Mouse (Mus musculus) embryonic stem cell, embryonic (primary cell): ENCODE data around the gene Anapc16.

ENCODE experiments used
- CTCF ChIA-PET, 4 experiments: fragments of 300-600 bp in 2 of 4; fragments of 350-600 bp in 2 of 4; sonication (Branson Sonifier 250); formaldehyde crosslinking; loops; one replicate each; lab custom pipeline; 2022; ENCODE audit warnings: inconsistent platforms in 2 of 4; lab: Charles Lee
- POLR2A ChIA-PET, 4 experiments: fragments of 300-600 bp in 2 of 4; fragments of 350-600 bp in 2 of 4; sonication (Branson Sonifier 250); formaldehyde crosslinking; loops; one replicate each; lab custom pipeline; 2022; ENCODE audit warnings: antibody characterized with exemption in 4 of 4, inconsistent platforms in 1 of 4; lab: Charles Lee

Gene Anapc16

DNA sequence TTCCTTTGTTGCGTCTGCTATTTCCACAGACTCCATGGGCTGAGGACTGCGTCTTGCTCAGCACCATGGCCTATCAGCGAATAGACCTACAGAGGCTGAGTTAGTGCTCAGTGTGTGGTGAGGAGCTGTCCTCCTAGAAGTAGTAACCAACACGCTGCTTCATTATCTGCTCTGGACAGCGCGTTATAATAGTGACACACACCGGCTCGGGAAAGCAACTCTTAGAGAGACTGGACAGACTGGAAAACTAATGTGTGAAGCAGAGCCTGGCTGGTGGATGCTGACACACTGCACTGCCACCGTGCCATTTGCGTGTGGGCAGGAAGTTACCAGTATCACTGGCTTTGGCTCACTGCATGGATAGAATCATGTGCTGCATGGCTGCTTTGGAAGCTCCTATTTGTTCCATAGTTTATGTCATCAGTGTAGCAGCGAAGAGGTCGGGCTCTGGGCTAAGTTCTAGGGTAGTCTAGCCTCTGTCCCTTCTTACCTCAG lies 20.5 kb downstream of the Anapc16 start:
- POLR2A ChIA-PET, result interaction anchor here (0.9 to 2.7 kb wide), 15 partner anchors 9 to 88 kb away, joined by 3 to 16 read pairs (median 5); partner anchors contain the start of genes Anapc16 (in 3 of the 4) and Ascc1 (in 3 of the 4)
- CTCF ChIA-PET, result interaction anchor here in 2 of 4 experiments (0.6 to 1.0 kb wide), 2 partner anchors 15 to 141 kb away, joined by 3 to 4 read pairs; no protein-coding TSS in a partner anchor

GRCm38 (mm10) chr10:59981792-59982191 lies 21.1 kb downstream of the Anapc16 start:
- POLR2A ChIA-PET, result interaction anchor here (0.6 to 2.7 kb wide), 12 partner anchors 10 to 87 kb away, joined by 3 to 16 read pairs (median 4); partner anchors contain the start of genes Anapc16 (in 2 of the 4) and Ascc1 (in 2 of the 4)
- CTCF ChIA-PET, result interaction anchor here in 1 of 4 experiments (1.0 kb wide), 1 partner anchor 15 kb away, joined by 3 read pairs; no protein-coding TSS in a partner anchor

GRCm38 (mm10) chr10:59981336-59981735 lies 21.6 kb downstream of the Anapc16 start:
- POLR2A ChIA-PET, result interaction anchor here in 3 of 4 experiments (0.6 to 2.7 kb wide), 10 partner anchors 11 to 87 kb away, joined by 3 to 16 read pairs (median 4); partner anchors contain the start of genes Anapc16 (in 1 of the 3) and Ascc1 (in 1 of the 3)
- CTCF ChIA-PET, result no interaction called here

DNA sequence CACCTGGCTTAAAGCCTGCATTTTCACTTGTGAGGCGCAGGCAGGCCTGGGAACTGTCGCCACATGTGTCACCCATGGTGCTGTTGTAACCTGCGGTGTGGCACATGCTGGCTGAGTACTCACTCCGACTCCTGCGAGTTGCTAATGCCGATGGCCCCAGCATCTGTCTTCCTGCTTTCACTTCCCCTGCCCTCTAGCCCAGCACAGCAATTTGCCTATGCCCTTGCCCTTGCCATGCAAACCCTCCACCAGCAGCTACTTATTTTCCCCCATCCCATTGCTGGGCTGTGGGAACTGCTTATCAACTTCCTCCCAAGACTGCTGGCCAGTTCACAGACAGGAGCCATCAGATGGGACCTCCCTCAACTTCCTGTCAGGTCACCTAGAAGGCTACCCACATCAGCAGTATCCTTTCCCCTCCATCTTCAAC lies 22.1 kb downstream of the Anapc16 start:
- POLR2A ChIA-PET, result interaction anchor here in 2 of 4 experiments (1.3 to 2.7 kb wide), 7 partner anchors 11 to 73 kb away, joined by 3 to 16 read pairs (median 5); no protein-coding TSS in a partner anchor

GRCm38 (mm10) chr10:59978873-59979743 lies 23.8 kb downstream of the Anapc16 start:
- POLR2A ChIA-PET, result interaction anchor here in 2 of 4 experiments (0.6 to 8.8 kb wide), 4 partner anchors 21 to 272 kb away, joined by 3 to 84 read pairs (median 8); partner anchors contain the start of gene Ddit4 (in 1 of the 2)
- CTCF ChIA-PET, result interaction anchor here in 1 of 4 experiments (0.6 kb wide), 1 partner anchor 38 kb away, joined by 5 read pairs; no protein-coding TSS in a partner anchor

More for the DNA sequence above, 22.1 kb downstream of the Anapc16 start:
- CTCF ChIA-PET, result interaction anchor here in 1 of 4 experiments (0.9 to 1.0 kb wide), 2 partner anchors 11 to 14 kb away, joined by 3 read pairs; no protein-coding TSS in a partner anchor

DNA sequence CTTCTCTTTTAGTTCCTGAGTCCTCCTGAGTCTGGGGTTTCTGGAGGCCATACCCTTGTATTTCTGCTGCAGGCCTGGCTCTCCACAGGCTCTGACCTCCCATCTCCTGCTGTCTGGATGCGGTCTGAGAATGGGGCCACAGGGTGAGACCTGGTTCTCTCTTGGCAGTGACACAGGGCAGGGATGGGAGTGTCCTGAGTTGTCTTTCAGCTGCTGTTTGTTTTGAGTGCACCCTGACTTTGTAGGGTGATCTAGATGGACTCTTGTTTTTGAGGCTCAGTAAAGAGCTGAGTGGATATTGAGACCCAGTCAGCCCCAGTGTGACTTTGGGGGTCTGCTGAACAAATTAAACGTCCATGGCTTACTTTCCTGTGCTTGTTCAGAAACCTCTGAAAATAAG lies 24.5 kb downstream of the Anapc16 start:
- ChIA-PET CTCF (interaction anchor here in 3 of 4 experiments (0.8 to 1.7 kb wide), 4 partner anchors 14 to 84 kb away, joined by 3 to 9 read pairs (median 5); no protein-coding TSS in a partner anchor), POLR2A (interaction anchor here in 2 of 4 experiments (0.8 to 8.8 kb wide), 14 partner anchors 12 to 202 kb away, joined by 3 to 84 read pairs (median 6); partner anchors contain the start of genes Ddit4 (in 2 of the 2), Anapc16 (in 1 of the 2) and Ascc1 (in 1 of the 2))

DNA sequence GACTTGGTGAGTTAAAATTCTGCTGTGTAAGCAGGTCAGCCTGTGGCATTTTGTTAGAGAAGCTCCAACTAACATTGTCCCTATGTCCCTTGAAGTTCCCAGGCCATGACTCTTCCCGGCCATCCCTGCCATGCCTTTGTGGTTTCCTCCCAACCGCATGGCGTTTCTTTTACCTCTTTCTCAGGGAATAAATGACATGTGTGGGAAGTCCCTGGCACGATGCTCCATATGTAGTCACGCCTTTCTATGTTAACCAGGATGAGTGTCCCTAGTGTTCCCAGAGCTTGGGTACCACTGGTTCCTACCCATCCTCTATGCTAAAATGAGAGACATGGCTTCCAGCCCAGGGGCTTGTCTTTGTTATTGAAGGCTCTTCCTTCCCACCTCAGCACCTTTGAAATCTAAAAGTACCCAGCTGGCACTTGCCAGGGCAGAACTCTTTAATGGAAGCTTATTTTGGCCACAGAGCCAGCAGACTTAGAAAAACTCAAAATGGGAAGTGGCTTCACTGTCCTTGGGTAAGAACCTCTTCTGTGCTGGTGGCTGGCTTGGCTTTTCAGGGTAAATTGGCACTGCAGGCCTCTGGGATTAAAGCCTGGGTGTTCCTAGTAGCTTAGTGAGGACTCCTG lies 25.1 kb downstream of the Anapc16 start:
- CTCF ChIA-PET, result interaction anchor here (0.6 to 1.7 kb wide), 17 partner anchors 10 to 957 kb away, joined by 3 to 9 read pairs (median 4); no protein-coding TSS in a partner anchor
- POLR2A ChIA-PET, result interaction anchor here (0.7 to 8.8 kb wide), 28 partner anchors 8 to 202 kb away, joined by 3 to 84 read pairs (median 4); partner anchors contain the start of genes Anapc16 (in 2 of the 4), Ascc1 (in 2 of the 4) and Ddit4 (in 2 of the 4)

DNA sequence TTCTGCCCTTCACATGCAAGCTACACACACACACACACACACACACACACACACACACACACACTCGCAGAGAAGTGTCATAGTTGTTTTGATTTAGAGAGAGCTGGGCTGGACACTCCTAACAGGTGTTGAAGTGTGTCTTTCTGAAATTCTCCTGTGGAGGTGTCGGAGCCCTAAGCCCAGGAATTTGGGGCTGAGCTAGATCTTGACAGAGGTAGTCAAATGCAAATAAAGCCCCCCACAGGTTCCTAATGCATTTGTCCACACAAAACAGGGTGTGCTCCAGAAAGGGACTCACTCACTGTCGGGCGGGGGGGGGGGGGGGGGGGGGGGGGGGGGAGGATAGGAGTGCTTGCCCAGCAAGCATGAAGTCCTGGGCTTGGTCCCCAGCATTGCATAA lies 25.8 kb downstream of the Anapc16 start:
- POLR2A ChIA-PET, result interaction anchor here (0.6 to 8.8 kb wide), 34 partner anchors 9 to 1480 kb away, joined by 3 to 84 read pairs (median 4); partner anchors contain the start of genes Anapc16 (in 2 of the 4), Ascc1 (in 2 of the 4) and Ddit4 (in 2 of the 4)
- CTCF ChIA-PET, result interaction anchor here (0.6 to 1.7 kb wide), 20 partner anchors 10 to 1877 kb away, joined by 3 to 9 read pairs (median 4); partner anchors contain the start of genes Anapc16 (in 1 of the 4) and Ascc1 (in 1 of the 4)

DNA sequence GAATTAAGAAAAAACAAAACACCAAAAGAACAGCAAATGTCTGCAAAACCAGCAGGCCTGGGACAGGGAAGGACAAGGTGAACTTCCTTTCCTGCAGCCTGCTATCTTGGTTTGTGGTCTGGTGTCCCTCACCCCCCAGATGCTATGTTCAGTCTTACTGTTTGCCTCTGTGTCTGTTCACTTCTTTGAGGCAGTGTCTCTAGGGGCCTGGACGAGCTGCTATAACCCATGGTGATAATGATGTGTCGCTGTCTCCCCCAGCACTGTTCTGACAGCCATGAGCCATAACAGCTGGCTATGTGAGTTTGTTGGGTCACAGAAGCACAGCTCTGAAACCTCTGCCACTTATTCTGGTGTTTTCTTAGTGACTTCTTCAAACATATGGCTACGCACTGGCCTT lies 28.1 kb downstream of the Anapc16 start:
- ChIA-PET CTCF (interaction anchor here (0.5 to 2.5 kb wide), 12 partner anchors 10 to 270 kb away, joined by 3 to 10 read pairs (median 4); no protein-coding TSS in a partner anchor), POLR2A (interaction anchor here (0.6 to 8.8 kb wide), 34 partner anchors 9 to 1609 kb away, joined by 3 to 84 read pairs (median 5); partner anchors contain the start of genes Ddit4 (in 3 of the 4), Anapc16 (in 1 of the 4) and Ascc1 (in 1 of the 4))

- CTCF ChIA-PET, result interaction anchor here (0.5 to 2.5 kb wide), 12 partner anchors 9 to 271 kb away, joined by 3 to 10 read pairs (median 4); no protein-coding TSS in a partner anchor
- POLR2A ChIA-PET, result interaction anchor here in 3 of 4 experiments (0.6 to 8.8 kb wide), 36 partner anchors 9 to 192 kb away, joined by 3 to 84 read pairs (median 5); partner anchors contain the start of genes Anapc16 (in 2 of the 3), Ddit4 (in 2 of the 3) and Ascc1 (in 1 of the 3)
These were observed 28.7 kb downstream of the Anapc16 start for GRCm38 (mm10) chr10:59974191-59974664.

GRCm38 (mm10) chr10:59973400-59973799 lies 29.5 kb downstream of the Anapc16 start:
- ChIA-PET POLR2A (interaction anchor here in 3 of 4 experiments (0.8 to 8.8 kb wide), 18 partner anchors 9 to 79 kb away, joined by 3 to 84 read pairs (median 7); partner anchors contain the start of genes Anapc16 (in 2 of the 3), Ddit4 (in 2 of the 3) and Ascc1 (in 1 of the 3)), CTCF (interaction anchor here in 3 of 4 experiments (0.7 to 2.5 kb wide), 7 partner anchors 8 to 218 kb away, joined by 3 to 10 read pairs (median 6); no protein-coding TSS in a partner anchor)

DNA sequence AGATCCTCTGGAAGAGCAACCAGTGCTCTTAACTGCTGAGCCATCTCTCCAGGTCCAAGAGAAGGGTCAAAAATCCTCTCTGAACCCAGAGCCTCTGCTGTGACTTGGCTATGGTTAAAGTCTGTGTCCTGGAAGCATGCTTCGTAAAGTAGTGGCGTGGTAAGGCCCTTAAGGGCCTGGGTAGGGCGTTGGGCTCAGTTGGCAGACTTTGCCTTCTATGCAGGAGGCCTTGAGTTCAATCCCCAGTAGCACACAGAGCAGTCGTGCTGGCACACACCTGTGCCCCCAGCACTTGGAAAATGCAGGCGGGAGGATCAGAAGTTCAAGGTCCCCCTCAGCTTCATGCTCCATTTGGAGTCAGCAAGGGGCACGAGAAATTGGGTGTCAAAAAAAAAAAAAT lies 29.9 kb downstream of the Anapc16 start:
- ChIA-PET POLR2A (interaction anchor here in 2 of 4 experiments (1.0 to 8.8 kb wide), 10 partner anchors 9 to 70 kb away, joined by 3 to 84 read pairs (median 4); partner anchors contain the start of genes Anapc16 (in 1 of the 2), Ascc1 (in 1 of the 2) and Ddit4 (in 1 of the 2)), CTCF (interaction anchor here in 3 of 4 experiments (0.6 to 2.5 kb wide), 5 partner anchors 8 to 218 kb away, joined by 3 to 10 read pairs (median 4); no protein-coding TSS in a partner anchor)

DNA sequence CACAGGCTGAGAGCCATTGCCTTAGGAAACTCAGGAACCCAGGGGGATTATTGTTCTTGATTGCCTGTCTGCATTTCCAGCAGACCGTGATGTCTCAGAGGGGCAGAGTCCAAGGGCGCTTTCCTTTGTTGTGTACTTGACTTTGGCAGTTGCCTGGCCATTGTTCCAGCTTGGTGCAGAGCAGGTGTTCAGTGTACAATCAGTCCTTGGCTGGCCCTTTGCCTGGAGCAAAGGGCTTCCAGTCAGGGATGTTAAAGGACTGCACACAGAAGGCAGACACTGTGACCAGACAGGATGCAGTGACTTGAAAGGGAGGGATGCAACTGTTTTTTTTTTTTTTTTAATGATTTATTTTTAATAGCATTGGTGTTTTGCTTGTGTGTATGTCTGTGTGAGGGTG lies 30.4 kb downstream of the Anapc16 start:
- ChIA-PET CTCF (interaction anchor here in 3 of 4 experiments (0.6 to 1.4 kb wide), 5 partner anchors 13 to 219 kb away, joined by 3 to 8 read pairs (median 4); no protein-coding TSS in a partner anchor), POLR2A (interaction anchor here in 3 of 4 experiments (0.9 to 8.8 kb wide), 15 partner anchors 8 to 69 kb away, joined by 3 to 84 read pairs (median 4); partner anchors contain the start of genes Ddit4 (in 2 of the 3), Anapc16 (in 1 of the 3) and Ascc1 (in 1 of the 3))

DNA sequence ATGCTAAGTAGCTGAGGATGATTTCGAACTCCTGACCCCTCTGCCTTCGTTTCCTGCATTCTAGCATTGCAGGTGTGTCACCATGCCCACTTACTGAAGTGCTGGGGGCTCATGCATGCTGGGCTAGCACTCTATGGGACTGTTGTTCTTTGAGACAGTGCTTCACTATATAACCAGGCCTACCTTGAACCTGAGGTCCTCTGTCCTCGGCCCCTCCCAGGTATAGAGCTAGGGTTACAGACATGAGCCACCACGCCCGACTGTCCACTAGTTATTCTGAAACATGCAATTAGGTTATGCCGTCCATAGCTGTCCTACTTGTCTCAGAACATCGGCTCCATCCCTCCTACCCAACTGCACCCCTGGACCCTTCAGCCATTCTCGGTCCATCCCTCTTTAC lies 31.1 kb downstream of the Anapc16 start:
- ChIA-PET CTCF (interaction anchor here in 1 of 4 experiments (1.2 to 1.4 kb wide), 2 partner anchors 14 to 95 kb away, joined by 3 to 5 read pairs; no protein-coding TSS in a partner anchor), POLR2A (interaction anchor here in 3 of 4 experiments (0.9 to 8.8 kb wide), 14 partner anchors 7 to 68 kb away, joined by 3 to 84 read pairs (median 4); partner anchors contain the start of genes Ddit4 (in 2 of the 3), Anapc16 (in 1 of the 3) and Ascc1 (in 1 of the 3))

- POLR2A ChIA-PET, result interaction anchor here in 3 of 4 experiments (0.6 to 2.3 kb wide), 23 partner anchors 9 to 861 kb away, joined by 3 to 14 read pairs (median 4); partner anchors contain the start of gene Ddit4 (in 2 of the 3)
- CTCF ChIA-PET, result interaction anchor here (0.6 to 1.9 kb wide), 10 partner anchors 13 to 481 kb away, joined by 3 to 6 read pairs (median 4); partner anchors contain the start of gene Anapc16 (in 1 of the 4)
These were observed 32.4 kb downstream of the Anapc16 start for GRCm38 (mm10) chr10:59970450-59971062.
